Mouse (Mus musculus): ENCODE results near the gene Oca2.

GRCm38 (mm10) chr7:56327738-56328137, 88.2 kb downstream of the Oca2 start:
- TF ChIP-seq CTCF (IDR thresholded peaks at IDR 0.05; ENCODE audit: extremely low read depth, insufficient read depth, low read length) (peak; percentile 29; the same call in 1 of the 2 replicates), POLR2A (IDR thresholded peaks at IDR 0.05; ENCODE audit: extremely low read depth, insufficient read depth, low read length) (no peak)

Data from cortical plate, adult 2 months (tissue).